Mouse (Mus musculus): ENCODE data around the gene Sycp2. TPM values are rescaled to one million over a fixed set of nuclear protein-coding genes. Genes with fewer than 3 reads are reported as not detected.

The Sycp2 gene
- total RNA-seq, 1 experiment from 2014 or later, result not detected

Other genes with a start within 250 kb of the Sycp2 start
- gene Ppp1r3d, start 6.8 kb upstream of the Sycp2 start, total RNA-seq (2021), result 7.2 and 8.3 TPM in 2 replicates
- 4.8 and 5.3 TPM in 2 replicates for gene Fam217b, start 6.8 kb upstream of the Sycp2 start, total RNA-seq (2021)
- gene Cdh26, start 22.8 kb upstream of the Sycp2 start, total RNA-seq (2021), result 0.11 TPM in 1 of 2 replicates, not detected in the other